Mouse (Mus musculus): Measurements from ENCODE around the gene Ech1.
"Not testable (repeated sequence)": the region's sequence is repeated elsewhere in the genome, so short reads cannot be mapped to it uniquely, and the experiment has no call there.

- not testable (repeated sequence) for TF ChIP-seq POLR2A (IDR thresholded peaks at IDR 0.05; ENCODE audit: borderline replicate concordance, control insufficient read depth, low read depth, low read length)
- TF ChIP-seq CTCF (IDR thresholded peaks at IDR 0.05; ENCODE audit: control insufficient read depth, insufficient read depth, low read length), result peak; percentile 78
Measured at GRCm38 (mm10) chr7:28867508-28868340, 42.7 kb downstream of the Ech1 start.

All from bone marrow, adult 2 months (tissue).